Mouse (Mus musculus): ENCODE measurements around the gene 1700034I23Rik. TPM values are rescaled to one million over a fixed set of nuclear protein-coding genes. Genes with fewer than 3 reads are reported as not detected.
"Not testable (repeated sequence)": the region's sequence is repeated elsewhere in the genome, so short reads cannot be mapped to it uniquely, and the experiment has no call there.

The 1700034I23Rik gene
- 0.35 and 0.41 TPM in 2 replicates for polyA plus RNA-seq (2014; fragmentation: Nextera tagmentation; extraction: Ambion mirVana)

DNA sequence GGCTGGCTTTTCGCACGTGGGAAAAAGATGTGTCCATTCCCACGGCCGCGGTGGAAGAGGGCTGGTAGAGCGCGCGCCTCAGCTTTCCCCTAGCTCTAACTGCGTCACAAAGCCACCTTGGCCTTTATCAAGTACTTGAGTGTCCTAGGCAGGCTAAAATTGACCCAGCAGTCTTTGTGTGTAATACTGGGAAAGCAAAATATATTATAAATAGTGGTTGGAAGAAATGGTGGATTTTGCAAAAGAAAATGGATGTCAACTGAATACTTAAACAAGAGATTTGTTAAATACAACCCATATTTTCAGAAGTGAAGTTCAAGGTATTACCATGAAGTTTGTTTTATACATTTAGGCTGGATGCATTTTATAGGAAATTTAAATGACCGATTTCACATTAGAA, at the start of gene 1700034I23Rik:
Gene 1700034I23Rik, minus strand, starts transcription at position 101 of the 400 bp plus-strand sequence.
- H3K4me2 ChIP-seq (replicated peaks; ENCODE audit: low read depth, low read length); H3K27me3 ChIP-seq (ENCODE audit: control insufficient read depth, insufficient read depth, low read length); H3K4me1 ChIP-seq (ENCODE audit: control insufficient read depth, insufficient read depth, low read length); H3K27ac ChIP-seq (ENCODE audit: low read length); H3K36me3 ChIP-seq (ENCODE audit: control insufficient read depth, insufficient read depth, low read length); ATAC-seq (ENCODE audit: insufficient number of reproducible peaks, insufficient read depth, low FRiP score, low read depth); H3K4me3 ChIP-seq (ENCODE audit: low read depth, low read length); H3K9me3 ChIP-seq (ENCODE audit: control insufficient read depth, low read depth, low read length); H3K9ac ChIP-seq (replicated peaks; ENCODE audit: low read depth, low read length): not testable (repeated sequence)
- WGBS: 96% methylated on average over 4 of the region's 10 CpGs

DNA sequence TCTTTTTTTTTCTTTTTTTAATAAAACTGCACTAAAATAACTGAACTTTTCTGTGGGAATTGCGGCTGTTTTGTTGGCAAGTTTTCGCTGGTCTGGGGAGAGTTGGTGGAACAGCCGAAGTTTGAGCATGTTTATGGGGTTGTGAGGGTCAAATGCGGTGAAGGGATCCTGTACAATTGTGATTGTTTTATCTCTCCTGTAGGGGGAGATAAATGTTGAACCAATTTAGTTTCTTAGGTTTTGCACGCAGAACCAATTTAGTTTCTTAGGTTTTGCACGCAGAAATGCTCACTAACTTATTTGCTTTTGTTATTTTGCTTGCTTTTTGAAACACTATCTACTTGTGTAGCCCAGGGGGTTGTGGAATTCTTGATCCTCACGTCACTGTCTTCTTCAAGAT, 49.0 kb upstream of the 1700034I23Rik start:
- Histone ChIP-seq H3K4me1 (ENCODE audit: control insufficient read depth, insufficient read depth, low read length) (no peaks in the 10 kb centered on the region), H3K9ac (replicated peaks; ENCODE audit: low read depth, low read length) (no peak overlapping the region), H3K4me2 (replicated peaks; ENCODE audit: low read depth, low read length) (peak overlapping the region; percentile 99), H3K36me3 (ENCODE audit: control insufficient read depth, insufficient read depth, low read length) (no peaks in the 10 kb centered on the region), H3K27ac (ENCODE audit: low read length) (no peak overlapping the region), H3K4me3 (ENCODE audit: low read depth, low read length) (peak overlapping the region; percentile 69), H3K9me3 (ENCODE audit: control insufficient read depth, low read depth, low read length) (no peaks in the 10 kb centered on the region), H3K27me3 (ENCODE audit: control insufficient read depth, insufficient read depth, low read length) (0 out of 2 replicates have a peak, but pooled peaks cover 4% of the 10 kb centered on the region)
- ATAC-seq (ENCODE audit: insufficient number of reproducible peaks, insufficient read depth, low FRiP score, low read depth): no peak
- 7% methylated on average over 7 of the region's 7 CpGs for WGBS

DNA sequence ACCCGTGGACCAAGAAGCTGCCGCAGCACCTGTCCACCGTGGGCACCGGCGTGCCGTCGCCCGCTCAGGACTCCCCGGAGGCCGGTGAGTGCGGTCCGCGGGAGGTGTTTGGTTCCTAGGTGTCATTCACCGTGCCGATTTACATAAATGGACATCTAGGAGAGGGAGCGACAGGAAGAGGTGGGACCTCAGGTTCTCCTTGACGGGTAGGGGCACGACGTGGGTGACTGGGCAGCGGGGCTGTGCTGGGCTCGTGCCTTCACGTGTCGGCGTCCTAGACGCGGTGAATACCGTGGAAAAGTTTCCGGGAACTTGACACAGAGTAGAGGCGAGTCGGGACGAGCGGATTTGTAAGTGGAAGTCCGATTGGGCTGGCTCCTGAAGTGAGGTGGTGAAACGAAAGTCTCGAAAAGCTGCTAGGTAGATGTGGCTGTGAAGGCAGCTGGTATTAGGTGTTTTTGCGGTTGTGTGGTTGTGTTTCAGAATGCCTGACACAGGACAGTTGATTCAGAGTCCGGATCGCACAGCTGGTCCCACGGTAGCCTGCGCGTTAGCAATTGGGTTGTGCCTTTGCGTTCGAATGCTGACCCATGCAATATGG, 48.4 kb upstream of the 1700034I23Rik start:
- under 1% methylated on average over 43 of the region's 43 CpGs for WGBS
- Histone ChIP-seq H3K9me3 (ENCODE audit: control insufficient read depth, low read depth, low read length) (no peaks in the 10 kb centered on the region), H3K4me2 (replicated peaks; ENCODE audit: low read depth, low read length) (peak overlapping the region; percentile 99), H3K27me3 (ENCODE audit: control insufficient read depth, insufficient read depth, low read length) (0 out of 2 replicates have a peak, but pooled peaks cover 4% of the 10 kb centered on the region), H3K4me3 (ENCODE audit: low read depth, low read length) (peak overlapping the region; percentile 69), H3K9ac (replicated peaks; ENCODE audit: low read depth, low read length) (peak overlapping the region; percentile 60; the same call in 1 of the 2 replicates), H3K27ac (ENCODE audit: low read length) (no peak overlapping the region), H3K36me3 (ENCODE audit: control insufficient read depth, insufficient read depth, low read length) (no peaks in the 10 kb centered on the region), H3K4me1 (ENCODE audit: control insufficient read depth, insufficient read depth, low read length) (no peaks in the 10 kb centered on the region)
- ATAC-seq (ENCODE audit: insufficient number of reproducible peaks, insufficient read depth, low FRiP score, low read depth): 0 out of 2 replicates have a peak, but pooled peaks have one; percentile 4

DNA sequence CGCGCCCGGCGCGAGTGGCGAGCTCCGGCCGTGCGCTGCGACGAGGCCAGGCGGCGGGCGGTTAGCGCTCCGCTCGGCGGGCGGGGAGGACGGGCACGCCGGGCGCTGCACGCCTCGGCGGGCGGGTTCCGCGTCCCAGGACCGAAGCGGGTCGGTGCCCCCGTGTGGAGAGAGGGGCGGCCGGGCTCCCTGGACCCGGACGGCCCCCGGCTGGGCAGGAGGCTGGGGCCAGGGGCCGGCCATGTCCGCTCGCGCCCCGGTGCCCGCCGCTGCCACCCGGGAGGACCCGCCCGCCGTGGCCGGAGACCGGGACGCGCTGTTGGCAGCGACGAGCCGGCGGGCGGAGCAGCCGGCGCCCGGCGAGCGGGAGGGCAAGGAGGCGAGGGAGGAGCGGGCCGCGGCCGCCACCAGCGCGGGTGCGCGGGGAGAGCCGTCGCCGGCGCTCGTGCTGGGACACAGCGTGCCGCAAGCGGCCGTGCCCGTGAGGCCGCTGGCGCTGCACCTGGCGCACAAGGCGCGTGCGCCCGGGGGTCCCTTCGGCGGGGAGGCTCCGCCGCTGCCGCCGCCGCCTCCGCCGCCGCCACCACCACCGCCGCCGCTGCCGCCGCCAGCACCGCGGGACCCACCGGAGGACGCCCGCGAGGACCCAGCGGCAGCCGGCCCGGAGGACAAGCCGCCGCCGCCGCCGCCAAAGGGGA, 47.7 kb upstream of the 1700034I23Rik start:
- Histone ChIP-seq H3K36me3 (ENCODE audit: control insufficient read depth, insufficient read depth, low read length) (no peaks in the 10 kb centered on the region), H3K4me2 (replicated peaks; ENCODE audit: low read depth, low read length) (peak overlapping the region; percentile 99), H3K9me3 (ENCODE audit: control insufficient read depth, low read depth, low read length) (no peaks in the 10 kb centered on the region), H3K27me3 (ENCODE audit: control insufficient read depth, insufficient read depth, low read length) (0 out of 2 replicates have a peak, but pooled peaks cover 4% of the 10 kb centered on the region), H3K9ac (replicated peaks; ENCODE audit: low read depth, low read length) (peak overlapping the region; percentile 60; the same call in 1 of the 2 replicates), H3K4me3 (ENCODE audit: low read depth, low read length) (peak overlapping the region; percentile 69), H3K27ac (ENCODE audit: low read length) (peak overlapping the region; percentile 75), H3K4me1 (ENCODE audit: control insufficient read depth, insufficient read depth, low read length) (no peaks in the 10 kb centered on the region)
- ATAC-seq (ENCODE audit: insufficient number of reproducible peaks, insufficient read depth, low FRiP score, low read depth): peak; percentile 14; the same call in 1 of the 2 replicates
- WGBS: under 1% methylated on average over 100 of the region's 118 CpGs

DNA sequence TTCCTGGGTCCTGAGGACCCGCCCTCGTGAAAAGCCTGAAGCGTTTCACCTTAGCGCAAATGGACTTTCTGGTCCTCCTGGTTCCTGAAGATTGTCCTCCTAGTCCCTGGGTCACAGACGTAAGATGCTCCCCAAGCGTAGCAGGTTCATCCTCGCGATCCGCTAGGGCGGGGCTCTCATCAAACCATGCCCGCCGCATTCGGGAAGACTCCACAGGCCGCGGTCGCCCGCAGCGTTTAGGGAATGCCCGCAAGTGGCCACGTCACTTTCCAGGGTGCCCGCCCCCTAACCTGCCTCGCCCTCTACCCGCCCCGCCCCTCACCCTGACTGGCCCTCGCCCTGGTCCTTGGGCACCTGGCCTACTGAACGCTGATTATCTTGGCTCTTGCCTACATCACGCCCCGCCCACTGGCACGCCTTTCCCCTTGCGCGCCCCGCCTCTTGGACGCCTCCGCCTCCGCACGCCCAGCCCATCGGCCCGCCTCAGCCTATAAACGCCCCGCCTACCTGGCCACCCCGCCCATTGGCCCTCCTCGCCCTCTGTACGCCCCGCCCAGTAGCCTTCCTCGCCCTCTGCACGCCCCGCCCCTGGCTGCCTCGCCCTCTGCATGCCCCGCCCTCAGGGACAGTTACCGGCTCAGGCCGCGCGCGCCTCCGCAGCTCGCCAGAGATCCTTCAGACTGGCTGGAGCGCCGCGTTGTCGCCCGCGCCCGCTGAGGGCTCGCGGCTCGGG, 47.0 kb upstream of the 1700034I23Rik start, which contains the start of gene Larp1b:
Gene Larp1b, plus strand, starts transcription at position 659 of the 733 bp plus-strand sequence.
- Histone ChIP-seq H3K4me3 (ENCODE audit: low read depth, low read length) (peak within 1 kb of the TSS; percentile 69), H3K27ac (ENCODE audit: low read length) (peak within 1 kb of the TSS; percentile 75), H3K4me2 (replicated peaks; ENCODE audit: low read depth, low read length) (peak within 1 kb of the TSS; percentile 99), H3K36me3 (ENCODE audit: control insufficient read depth, insufficient read depth, low read length) (no peaks in the 10 kb centered on the region), H3K27me3 (ENCODE audit: control insufficient read depth, insufficient read depth, low read length) (0 out of 2 replicates have a peak, but pooled peaks cover 4% of the 10 kb centered on the region), H3K4me1 (ENCODE audit: control insufficient read depth, insufficient read depth, low read length) (no peaks in the 10 kb centered on the region), H3K9ac (replicated peaks; ENCODE audit: low read depth, low read length) (peak within 1 kb of the TSS; percentile 60; the same call in 1 of the 2 replicates), H3K9me3 (ENCODE audit: control insufficient read depth, low read depth, low read length) (no peaks in the 10 kb centered on the region)
- WGBS: under 1% methylated on average over 66 of the region's 66 CpGs
- ATAC-seq (ENCODE audit: insufficient number of reproducible peaks, insufficient read depth, low FRiP score, low read depth): peak; percentile 95

DNA sequence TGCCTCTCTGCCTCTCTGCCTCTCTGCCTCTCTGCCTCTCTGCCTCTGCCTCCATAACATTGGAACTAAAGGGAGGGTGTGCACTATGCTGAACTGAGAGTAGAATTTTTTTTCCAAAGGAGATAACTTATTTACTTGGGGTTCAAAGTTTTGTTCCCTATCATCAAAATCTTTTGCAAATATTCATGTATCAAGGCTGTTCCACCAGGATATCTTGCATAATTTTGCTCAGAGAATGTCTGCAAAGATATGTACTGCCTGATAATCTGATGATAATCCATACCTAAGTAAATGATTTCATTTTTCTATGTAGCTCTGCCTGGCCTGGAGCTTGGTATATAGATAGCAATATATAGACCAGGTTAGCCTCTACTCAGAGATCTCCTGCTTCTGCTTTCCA, 36.7 kb upstream of the 1700034I23Rik start:
- Histone ChIP-seq H3K36me3 (ENCODE audit: control insufficient read depth, insufficient read depth, low read length) (no peaks in the 10 kb centered on the region), H3K9ac (replicated peaks; ENCODE audit: low read depth, low read length) (no peak overlapping the region)

DNA sequence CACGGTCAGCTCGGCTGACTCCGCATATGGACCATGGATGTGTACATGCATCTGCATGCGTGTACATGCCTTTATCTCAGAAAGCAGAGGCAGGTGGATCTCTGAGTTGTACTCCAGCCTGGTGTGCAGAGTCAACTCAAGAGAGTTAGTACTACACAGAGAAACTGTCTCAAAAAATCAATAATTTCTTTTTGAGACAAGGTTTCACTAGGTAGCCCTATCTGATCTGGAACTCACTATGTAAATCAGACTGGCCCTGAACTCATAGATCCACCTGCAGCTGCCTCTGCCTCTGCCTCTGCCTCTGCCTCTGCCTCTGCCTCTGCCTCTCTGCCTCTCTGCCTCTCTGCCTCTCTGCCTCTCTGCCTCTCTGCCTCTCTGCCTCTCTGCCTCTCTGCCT, 36.2 kb upstream of the 1700034I23Rik start:
- WGBS: over 99% methylated on average over 4 of the region's 4 CpGs
- no peaks in the 10 kb centered on the region for H3K9me3 ChIP-seq (ENCODE audit: control insufficient read depth, low read depth, low read length)

More for the DNA sequence above, 36.7 kb upstream of the 1700034I23Rik start:
- no peak for ATAC-seq (ENCODE audit: insufficient number of reproducible peaks, insufficient read depth, low FRiP score, low read depth)
- no peak overlapping the region for H3K4me3 ChIP-seq (ENCODE audit: low read depth, low read length)
- H3K27ac ChIP-seq (ENCODE audit: low read length): no peak overlapping the region
- H3K4me1 ChIP-seq (ENCODE audit: control insufficient read depth, insufficient read depth, low read length): no peaks in the 10 kb centered on the region
- H3K4me2 ChIP-seq (replicated peaks; ENCODE audit: low read depth, low read length): no peak overlapping the region
- H3K9me3 ChIP-seq (ENCODE audit: control insufficient read depth, low read depth, low read length): no peaks in the 10 kb centered on the region
- H3K27me3 ChIP-seq (ENCODE audit: control insufficient read depth, insufficient read depth, low read length): no peaks in the 10 kb centered on the region

DNA sequence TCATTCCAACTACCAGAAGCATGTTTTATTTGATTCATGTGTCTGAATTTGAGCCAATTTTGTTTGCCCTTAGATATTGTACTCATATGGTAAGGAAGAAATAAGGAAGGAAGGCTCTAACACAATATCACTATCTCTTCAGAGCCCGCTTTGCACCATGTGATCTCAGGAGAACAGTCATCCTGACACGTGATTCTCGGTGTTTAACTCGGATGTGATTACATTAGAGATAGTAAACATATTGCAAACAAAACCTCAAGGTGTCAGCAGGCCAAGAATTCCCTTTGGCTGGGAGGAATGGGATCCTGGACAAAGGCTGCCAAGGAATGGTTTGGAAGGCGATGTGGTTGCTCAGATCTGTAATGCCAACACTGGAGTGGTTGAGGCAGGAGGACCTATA, 35.8 kb upstream of the 1700034I23Rik start:
- no peaks in the 10 kb centered on the region for H3K4me1 ChIP-seq (ENCODE audit: control insufficient read depth, insufficient read depth, low read length)
- no peak overlapping the region for H3K4me2 ChIP-seq (replicated peaks; ENCODE audit: low read depth, low read length)
- WGBS: 75% methylated on average over 5 of the region's 5 CpGs
- no peaks in the 10 kb centered on the region for H3K27me3 ChIP-seq (ENCODE audit: control insufficient read depth, insufficient read depth, low read length)
- no peak overlapping the region for H3K9ac ChIP-seq (replicated peaks; ENCODE audit: low read depth, low read length)
- no peaks in the 10 kb centered on the region for H3K36me3 ChIP-seq (ENCODE audit: control insufficient read depth, insufficient read depth, low read length)
- no peaks in the 10 kb centered on the region for H3K9me3 ChIP-seq (ENCODE audit: control insufficient read depth, low read depth, low read length)
- H3K4me3 ChIP-seq (ENCODE audit: low read depth, low read length): no peak overlapping the region
- no peak overlapping the region for H3K27ac ChIP-seq (ENCODE audit: low read length)
- no peak for ATAC-seq (ENCODE audit: insufficient number of reproducible peaks, insufficient read depth, low FRiP score, low read depth)

More for the DNA sequence above, 36.2 kb upstream of the 1700034I23Rik start:
- H3K4me1 ChIP-seq (ENCODE audit: control insufficient read depth, insufficient read depth, low read length): no peaks in the 10 kb centered on the region
- H3K4me3 ChIP-seq (ENCODE audit: low read depth, low read length): no peak overlapping the region
- H3K36me3 ChIP-seq (ENCODE audit: control insufficient read depth, insufficient read depth, low read length): no peaks in the 10 kb centered on the region
- no peak for ATAC-seq (ENCODE audit: insufficient number of reproducible peaks, insufficient read depth, low FRiP score, low read depth)
- H3K27ac ChIP-seq (ENCODE audit: low read length): no peak overlapping the region
- H3K4me2 ChIP-seq (replicated peaks; ENCODE audit: low read depth, low read length): no peak overlapping the region
- no peaks in the 10 kb centered on the region for H3K27me3 ChIP-seq (ENCODE audit: control insufficient read depth, insufficient read depth, low read length)
- no peak overlapping the region for H3K9ac ChIP-seq (replicated peaks; ENCODE audit: low read depth, low read length)

Measured in stomach, embryonic 14.5 days (tissue).